9 mouse cellular contexts compared by ENCODE assay signal in genomic region chr2:180704591-180704990, GRCm38 (mm10). TPM values are rescaled to one million over a fixed set of nuclear protein-coding genes. Genes with fewer than 3 reads are reported as not detected.
DNase-seq lines count a peak whose midpoint lies in the region; ATAC-seq and TF ChIP-seq lines count a peak whose summit lies in the region.
"Had no signal": no experiment of that assay in that cellular context is flagged by ENCODE, and none has a peak within 500 bp of the region (broad histone marks: within the 10 kb centered on the region; RNA-seq: fewer than 3 reads in every experiment).

No protein-coding gene starts in this region.

- ATAC-seq in kidney, embryonic 14.5 days (ENCODE audit: low FRiP score, low TSS enrichment): no peak
- ATAC-seq in liver, embryonic 15.5 days (ENCODE audit: insufficient read depth): no peak

- no peak for TF ChIP-seq CTCF in left cerebral cortex, adult 2 months (IDR thresholded peaks at IDR 0.05)

- intact Hi-C loops in heart, postnatal 14 days (cut with DNase I): no loop called here
- intact Hi-C loops in left cerebral cortex, adult 2 months (cut with DNase I): no loop called here

- H3K36me3 ChIP-seq in kidney, embryonic 14.5 days (ENCODE audit: control insufficient read depth, insufficient read depth, low read length): peaks cover 4% of the 10 kb centered on the region; the same call in 1 of the 2 replicates
- peaks cover 20% of the 10 kb centered on the region for H3K36me3 ChIP-seq in liver, embryonic 15.5 days (replicated peaks)
- H3K36me3 ChIP-seq in hindbrain, embryonic 10.5 days: peaks cover 35% of the 10 kb centered on the region

- no peaks in the 10 kb centered on the region for H3K9me3 ChIP-seq in kidney, embryonic 14.5 days (ENCODE audit: control insufficient read depth, low read length)
- no peaks in the 10 kb centered on the region for H3K9me3 ChIP-seq in liver, embryonic 15.5 days (replicated peaks)
- H3K9me3 ChIP-seq in hindbrain, embryonic 10.5 days: no peaks in the 10 kb centered on the region

- peak; percentile 89 for DNase-seq in kidney, adult 11 months
- DNase-seq in ZHBTc4 (ENCODE audit: low read depth, low spot score): peak; percentile 38
- peak; percentile 70 to 76 for DNase-seq in heart, postnatal 14 days
- DNase-seq in left cerebral cortex, adult 2 months (ENCODE audit: extremely low spot score in 1 of 2, low spot score in 2 of 2): no peak
- DNase-seq in cerebellum, postnatal 14 days: no peak
- DNase-seq in hindbrain, embryonic 10.5 days (ENCODE audit: low spot score): no peak
- DNase-seq: spleen, adult 18-20 months had no signal

- WGBS in kidney, embryonic 14.5 days: 70% methylated on average over 8 of the region's 8 CpGs
- WGBS in liver, embryonic 15.5 days (ENCODE audit: insufficient replicate concordance): 51% methylated on average over 8 of the region's 8 CpGs
- 90% methylated on average over 8 of the region's 8 CpGs for WGBS in hindbrain, embryonic 10.5 days

- no peaks in the 10 kb centered on the region for H3K27me3 ChIP-seq in kidney, embryonic 14.5 days (ENCODE audit: control insufficient read depth, insufficient read depth, low read length)
- H3K27me3 ChIP-seq in liver, embryonic 15.5 days: no peaks in the 10 kb centered on the region
- no peaks in the 10 kb centered on the region for H3K27me3 ChIP-seq in hindbrain, embryonic 10.5 days (ENCODE audit: insufficient read depth, poor library complexity, severe bottlenecking)

- no peak overlapping the region for H3K4me3 ChIP-seq in kidney, embryonic 14.5 days (ENCODE audit: low read length)
- no peak overlapping the region for H3K4me3 ChIP-seq in liver, embryonic 15.5 days (replicated peaks)
- H3K4me3 ChIP-seq in left cerebral cortex, adult 2 months: no peak overlapping the region
- H3K4me3 ChIP-seq in hindbrain, embryonic 10.5 days: no peak overlapping the region

- H3K4me2 ChIP-seq in kidney, embryonic 14.5 days (replicated peaks; ENCODE audit: low read depth, low read length): no peak overlapping the region
- peak overlapping the region; percentile 95 for H3K4me2 ChIP-seq in liver, embryonic 15.5 days

- peaks cover 35% of the 10 kb centered on the region for H3K4me1 ChIP-seq in kidney, embryonic 14.5 days (ENCODE audit: control insufficient read depth, insufficient read depth, low read length)
- H3K4me1 ChIP-seq in liver, embryonic 15.5 days (replicated peaks): peaks cover 77% of the 10 kb centered on the region
- peaks cover 42% of the 10 kb centered on the region for H3K4me1 ChIP-seq in hindbrain, embryonic 10.5 days (replicated peaks)

- H3K27ac ChIP-seq in kidney, embryonic 14.5 days (ENCODE audit: low read depth, low read length): no peak overlapping the region
- peak overlapping the region; percentile 96 for H3K27ac ChIP-seq in liver, embryonic 15.5 days (replicated peaks)
- no peak overlapping the region for H3K27ac ChIP-seq in left cerebral cortex, adult 2 months
- no peak overlapping the region for H3K27ac ChIP-seq in hindbrain, embryonic 10.5 days

- H3K9ac ChIP-seq in kidney, embryonic 14.5 days (ENCODE audit: low read depth, low read length): no peak overlapping the region
- no peak overlapping the region for H3K9ac ChIP-seq in liver, embryonic 15.5 days

RNA-seq across cellular contexts. Expression of gene Dido1, which starts 5.2 kb away (rescaled TPM):
- 25.6 and 39.5 TPM in 2 replicates for polyA plus RNA-seq in kidney, embryonic 14.5 days (2014; fragmentation: Nextera tagmentation; extraction: Ambion mirVana)
- total RNA-seq in heart, postnatal 14 days (2021): 10 to 100 TPM; 39.0 to 39.7 TPM
- polyA plus RNA-seq in liver, embryonic 15.5 days (2015; fragmentation: Nextera tagmentation; extraction: Ambion mirVana): 11.7 and 13.1 TPM in 2 replicates
- 10 to 100 TPM; 59.5 to 60.2 TPM for total RNA-seq in left cerebral cortex, adult 2 months (2021)
- polyA plus RNA-seq in hindbrain, embryonic 10.5 days (2016; fragmentation: Nextera tagmentation; extraction: Ambion mirVana): 31.9 and 33.3 TPM in 2 replicates

RNA-seq across cellular contexts. Expression of gene Gid8, which starts 5.3 kb away (rescaled TPM):
- 54.3 and 62.9 TPM in 2 replicates for polyA plus RNA-seq in kidney, embryonic 14.5 days (2014; fragmentation: Nextera tagmentation; extraction: Ambion mirVana)
- 10 to 100 TPM; 64.7 to 69.6 TPM for total RNA-seq in heart, postnatal 14 days (2021)
- polyA plus RNA-seq in liver, embryonic 15.5 days (2015; fragmentation: Nextera tagmentation; extraction: Ambion mirVana): 117 TPM in 2 replicates
- total RNA-seq in left cerebral cortex, adult 2 months (2021): 10 to 100 TPM; 62.9 to 65.5 TPM
- polyA plus RNA-seq in hindbrain, embryonic 10.5 days (2016; fragmentation: Nextera tagmentation; extraction: Ambion mirVana): 50.0 and 50.8 TPM in 2 replicates

RNA-seq across cellular contexts. Expression of gene Slc17a9, which starts 20.5 kb away (rescaled TPM):
- polyA plus RNA-seq in kidney, embryonic 14.5 days (2014; fragmentation: Nextera tagmentation; extraction: Ambion mirVana): 0.20 and 0.47 TPM in 2 replicates
- under 1 TPM; 0.34 to 0.57 TPM for total RNA-seq in heart, postnatal 14 days (2021)
- polyA plus RNA-seq in liver, embryonic 15.5 days (2015; fragmentation: Nextera tagmentation; extraction: Ambion mirVana): 8.1 and 10.0 TPM in 2 replicates
- under 1 TPM in 1 of 2 experiments, not detected in 1; 0.57 TPM for total RNA-seq in left cerebral cortex, adult 2 months (2021)
- 0.25 and 0.54 TPM in 2 replicates for polyA plus RNA-seq in hindbrain, embryonic 10.5 days (2016; fragmentation: Nextera tagmentation; extraction: Ambion mirVana)

Comparison
In these comparisons a context has a peak if more than half of its experiments do, and no peak if none do; other contexts are left out.
1. DNase-seq: peak in kidney, adult 11 months (single experiment), ZHBTc4 (single experiment) and heart, postnatal 14 days (2 of 2); none in left cerebral cortex, adult 2 months (0 of 2), cerebellum, postnatal 14 days (0 of 2) and hindbrain, embryonic 10.5 days (single experiment).